Mouse (Mus musculus): ENCODE data around the gene Txn2. TPM values are rescaled to one million over a fixed set of nuclear protein-coding genes. Genes with fewer than 3 reads are reported as not detected.
A peak's percentile ranks its signal among the peaks of the same experiment; 100 is the strongest.

Gene Txn2
- polyA plus RNA-seq, 1 experiment = 288 TPM

GRCm38 (mm10) chr15:77885945-77886344 is 42.9 kb downstream of the Txn2 start:
- TF ChIP-seq CTCF (IDR thresholded peaks at IDR 0.05; ENCODE audit: control insufficient read depth, insufficient read depth, low read length) (no peak), POLR2A (IDR thresholded peaks at IDR 0.05; ENCODE audit: borderline replicate concordance, control insufficient read depth, low read depth, low read length) (no peak)
- WGBS = 57% methylated on average over 4 of the region's 4 CpGs
- peaks cover 1% of the 10 kb centered on the region for H3K4me1 ChIP-seq (ENCODE audit: control insufficient read depth, insufficient read depth, low read length)
- no peak overlapping the region for H3K4me3 ChIP-seq (replicated peaks; ENCODE audit: control insufficient read depth, low read depth, low read length)
- H3K27ac ChIP-seq (ENCODE audit: control insufficient read depth, insufficient read depth, low read depth, low read length, poor library complexity) = no peak overlapping the region

- TF ChIP-seq POLR2A (IDR thresholded peaks at IDR 0.05; ENCODE audit: borderline replicate concordance, control insufficient read depth, low read depth, low read length) (no peak), CTCF (IDR thresholded peaks at IDR 0.05; ENCODE audit: control insufficient read depth, insufficient read depth, low read length) (no peak)
- WGBS = 39% methylated on average over 6 of the region's 6 CpGs
- peaks cover 1% of the 10 kb centered on the region for H3K4me1 ChIP-seq (ENCODE audit: control insufficient read depth, insufficient read depth, low read length)
- H3K27ac ChIP-seq (ENCODE audit: control insufficient read depth, insufficient read depth, low read depth, low read length, poor library complexity) = no peak overlapping the region; the same call in 1 of the 2 replicates
- no peak overlapping the region for H3K4me3 ChIP-seq (replicated peaks; ENCODE audit: control insufficient read depth, low read depth, low read length)
Observed at GRCm38 (mm10) chr15:77885159-77885558, 43.6 kb downstream of the Txn2 start.

GRCm38 (mm10) chr15:77883697-77884010 is 45.2 kb downstream of the Txn2 start:
- H3K27ac ChIP-seq (ENCODE audit: control insufficient read depth, insufficient read depth, low read depth, low read length, poor library complexity) = peak overlapping the region; percentile 17; the same call in 1 of the 2 replicates
- TF ChIP-seq POLR2A (IDR thresholded peaks at IDR 0.05; ENCODE audit: borderline replicate concordance, control insufficient read depth, low read depth, low read length) = no peak
- TF ChIP-seq CTCF (IDR thresholded peaks at IDR 0.05; ENCODE audit: control insufficient read depth, insufficient read depth, low read length) = no peak
- H3K4me3 ChIP-seq (replicated peaks; ENCODE audit: control insufficient read depth, low read depth, low read length) = no peak overlapping the region
- WGBS = 80% methylated on average over 4 of the region's 4 CpGs
- peaks cover 4% of the 10 kb centered on the region for H3K4me1 ChIP-seq (ENCODE audit: control insufficient read depth, insufficient read depth, low read length)

- TF ChIP-seq CTCF (IDR thresholded peaks at IDR 0.05; ENCODE audit: control insufficient read depth, insufficient read depth, low read length) (no peak), POLR2A (IDR thresholded peaks at IDR 0.05; ENCODE audit: borderline replicate concordance, control insufficient read depth, low read depth, low read length) (no peak)
- no peak overlapping the region for H3K4me3 ChIP-seq (replicated peaks; ENCODE audit: control insufficient read depth, low read depth, low read length)
- WGBS = 73% methylated on average over 17 of the region's 17 CpGs
- H3K4me1 ChIP-seq (ENCODE audit: control insufficient read depth, insufficient read depth, low read length) = peaks cover 4% of the 10 kb centered on the region
- no peak overlapping the region; the same call in 1 of the 2 replicates for H3K27ac ChIP-seq (ENCODE audit: control insufficient read depth, insufficient read depth, low read depth, low read length, poor library complexity)
Observed at GRCm38 (mm10) chr15:77882797-77883696, 45.8 kb downstream of the Txn2 start.

DNA sequence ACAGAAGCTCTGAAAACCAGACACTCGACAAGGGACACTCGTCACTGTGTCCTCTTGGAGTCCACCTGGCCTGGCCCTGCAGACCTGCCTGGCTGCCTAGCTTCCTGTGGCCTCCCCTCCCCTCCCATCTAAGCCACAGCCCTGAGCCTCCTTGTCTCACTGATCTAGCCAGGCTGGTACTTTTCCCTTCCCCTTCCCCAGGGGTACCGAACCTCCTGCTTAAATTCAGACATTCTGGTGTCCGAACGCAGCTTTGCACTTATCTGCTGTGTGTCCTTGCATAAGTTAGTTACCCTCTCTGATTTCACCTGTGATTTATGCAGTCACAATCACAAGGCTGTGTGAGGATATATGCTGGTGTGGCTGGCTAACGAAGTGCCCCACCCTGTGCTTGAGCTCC is 46.5 kb downstream of the Txn2 start:
- no peak overlapping the region for H3K4me3 ChIP-seq (replicated peaks; ENCODE audit: control insufficient read depth, low read depth, low read length)
- 57% methylated on average over 6 of the region's 6 CpGs for WGBS
- H3K27ac ChIP-seq (ENCODE audit: control insufficient read depth, insufficient read depth, low read depth, low read length, poor library complexity) = no peak overlapping the region
- no peak for TF ChIP-seq CTCF (IDR thresholded peaks at IDR 0.05; ENCODE audit: control insufficient read depth, insufficient read depth, low read length)
- TF ChIP-seq POLR2A (IDR thresholded peaks at IDR 0.05; ENCODE audit: borderline replicate concordance, control insufficient read depth, low read depth, low read length) = no peak
- H3K4me1 ChIP-seq (ENCODE audit: control insufficient read depth, insufficient read depth, low read length) = peaks cover 5% of the 10 kb centered on the region

DNA sequence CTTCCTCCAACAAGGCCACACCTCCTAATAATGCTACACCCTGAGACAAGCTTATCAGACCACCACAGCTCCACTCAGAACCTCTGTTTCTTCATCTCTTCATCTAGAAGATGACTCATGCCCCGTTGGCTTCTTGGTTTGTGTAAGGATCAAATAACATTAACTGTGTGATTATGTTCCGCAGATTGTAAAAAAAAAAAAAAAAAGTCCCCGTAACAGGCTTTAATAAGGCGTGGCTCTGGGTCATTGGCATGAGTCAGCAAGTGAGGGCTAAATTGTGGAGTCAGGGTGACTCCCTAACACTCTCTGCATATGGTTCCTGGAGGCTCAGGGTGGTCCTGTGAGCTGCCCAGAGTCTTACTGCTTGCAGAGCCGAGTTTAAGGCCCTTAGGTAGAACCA is 47.1 kb downstream of the Txn2 start:
- H3K4me1 ChIP-seq (ENCODE audit: control insufficient read depth, insufficient read depth, low read length) = peaks cover 7% of the 10 kb centered on the region
- no peak overlapping the region for H3K27ac ChIP-seq (ENCODE audit: control insufficient read depth, insufficient read depth, low read depth, low read length, poor library complexity)
- WGBS = 18% methylated on average over 5 of the region's 5 CpGs
- H3K4me3 ChIP-seq (replicated peaks; ENCODE audit: control insufficient read depth, low read depth, low read length) = no peak overlapping the region
- TF ChIP-seq CTCF (IDR thresholded peaks at IDR 0.05; ENCODE audit: control insufficient read depth, insufficient read depth, low read length) (no peak), POLR2A (IDR thresholded peaks at IDR 0.05; ENCODE audit: borderline replicate concordance, control insufficient read depth, low read depth, low read length) (no peak)

DNA sequence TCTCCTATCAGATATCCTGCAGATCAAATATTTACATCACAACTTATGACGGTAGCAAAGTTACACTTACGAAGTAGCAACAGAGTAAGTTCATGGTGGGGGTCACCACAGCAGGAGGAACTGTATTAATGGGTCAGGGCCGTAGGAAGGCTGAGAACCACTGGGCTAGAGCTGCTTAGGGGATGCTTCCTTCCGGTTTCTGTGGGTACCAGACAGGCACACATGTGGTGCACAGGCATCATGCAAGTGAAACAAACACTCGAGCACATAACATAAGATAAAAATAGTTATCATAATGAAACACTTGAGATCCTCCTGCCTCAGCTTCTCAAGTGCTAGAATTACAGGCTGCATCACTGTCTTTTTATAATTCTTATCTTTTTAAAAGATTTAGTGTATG is 48.1 kb downstream of the Txn2 start:
- WGBS = 44% methylated on average over 5 of the region's 5 CpGs
- no peak overlapping the region for H3K4me3 ChIP-seq (replicated peaks; ENCODE audit: control insufficient read depth, low read depth, low read length)

GRCm38 (mm10) chr15:77879756-77880155 is 49.0 kb downstream of the Txn2 start:
- Histone ChIP-seq H3K27ac (ENCODE audit: control insufficient read depth, insufficient read depth, low read depth, low read length, poor library complexity) (no peak overlapping the region), H3K4me3 (replicated peaks; ENCODE audit: control insufficient read depth, low read depth, low read length) (no peak overlapping the region), H3K4me1 (ENCODE audit: control insufficient read depth, insufficient read depth, low read length) (peaks cover 7% of the 10 kb centered on the region)
- TF ChIP-seq POLR2A (IDR thresholded peaks at IDR 0.05; ENCODE audit: borderline replicate concordance, control insufficient read depth, low read depth, low read length) (no peak), CTCF (IDR thresholded peaks at IDR 0.05; ENCODE audit: control insufficient read depth, insufficient read depth, low read length) (no peak)
- WGBS = 73% methylated on average over 3 of the region's 3 CpGs

More for the DNA sequence above, 48.1 kb downstream of the Txn2 start:
- Histone ChIP-seq H3K27ac (ENCODE audit: control insufficient read depth, insufficient read depth, low read depth, low read length, poor library complexity) (no peak overlapping the region), H3K4me1 (ENCODE audit: control insufficient read depth, insufficient read depth, low read length) (peaks cover 7% of the 10 kb centered on the region)
- TF ChIP-seq POLR2A (IDR thresholded peaks at IDR 0.05; ENCODE audit: borderline replicate concordance, control insufficient read depth, low read depth, low read length) (no peak), CTCF (IDR thresholded peaks at IDR 0.05; ENCODE audit: control insufficient read depth, insufficient read depth, low read length) (no peak)
